Mouse (Mus musculus) left cerebral cortex, adult 8-10 months (tissue): ENCODE results near the gene Ptrh2. TPM values are rescaled to one million over a fixed set of nuclear protein-coding genes. Genes with fewer than 3 reads are reported as not detected.
"Not testable (repeated sequence)": the region's sequence is repeated elsewhere in the genome, so short reads cannot be mapped to it uniquely, and the experiment has no call there.

Experiments
- DNase-seq, 2 experiments: peaks; one replicate each; pipeline ENCODE4 v3.0.0; 2022; ENCODE audit warnings: low spot score in 2 of 2
- total RNA-seq, 4 experiments: library from RNA; stranded (reverse); gene quantifications; 2 replicates each; pipeline ENCODE4 v1.2.4; 2022

The Ptrh2 gene
- total RNA-seq, 4 experiments from 2014 or later: 8.5 to 9.2 (median 8.7) TPM

GRCm38 (mm10) chr11:86725607-86726006 is 41.8 kb downstream of the Ptrh2 start:
- no peak for DNase-seq

GRCm38 (mm10) chr11:86731443-86731842 is 47.7 kb downstream of the Ptrh2 start:
- peak in 1 of 2 experiments; percentile 24 for DNase-seq

DNA sequence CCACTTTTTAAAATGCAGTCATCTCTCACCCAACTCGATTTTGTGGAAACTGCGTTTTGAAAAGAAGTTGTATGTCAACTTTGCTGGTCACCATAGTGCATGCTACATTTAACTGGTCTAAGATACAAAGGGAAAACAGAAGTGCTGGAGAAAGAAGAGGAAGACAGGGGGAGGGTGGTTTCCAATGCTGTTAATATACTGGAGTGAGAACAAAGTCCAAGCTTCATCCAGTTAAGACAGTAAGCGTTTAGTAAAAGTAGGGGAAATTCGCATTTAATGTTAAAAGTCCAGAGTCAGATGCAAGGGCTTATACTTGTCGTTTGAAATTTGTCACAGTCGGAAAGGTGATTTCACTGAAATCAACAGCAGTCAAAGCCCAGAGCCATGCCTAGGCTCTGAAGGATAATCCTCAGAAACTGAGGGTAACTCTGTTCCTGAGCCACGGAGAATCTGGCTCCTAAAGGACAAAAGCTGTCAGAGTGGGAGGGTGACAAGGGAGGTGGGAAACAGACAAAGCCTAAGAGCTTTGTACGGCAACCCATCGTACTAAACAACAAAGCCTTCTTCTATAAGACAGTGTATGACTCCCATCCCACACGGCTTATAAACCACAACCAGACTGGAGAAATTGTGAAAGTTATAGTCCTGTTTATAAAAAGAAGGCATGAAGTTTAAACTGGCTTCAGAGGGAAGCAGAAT is 50.6 kb downstream of the Ptrh2 start:
- DNase-seq: no peak

- DNase-seq: no peak
Measured at GRCm38 (mm10) chr11:86734993-86735392, 51.2 kb downstream of the Ptrh2 start.

DNA sequence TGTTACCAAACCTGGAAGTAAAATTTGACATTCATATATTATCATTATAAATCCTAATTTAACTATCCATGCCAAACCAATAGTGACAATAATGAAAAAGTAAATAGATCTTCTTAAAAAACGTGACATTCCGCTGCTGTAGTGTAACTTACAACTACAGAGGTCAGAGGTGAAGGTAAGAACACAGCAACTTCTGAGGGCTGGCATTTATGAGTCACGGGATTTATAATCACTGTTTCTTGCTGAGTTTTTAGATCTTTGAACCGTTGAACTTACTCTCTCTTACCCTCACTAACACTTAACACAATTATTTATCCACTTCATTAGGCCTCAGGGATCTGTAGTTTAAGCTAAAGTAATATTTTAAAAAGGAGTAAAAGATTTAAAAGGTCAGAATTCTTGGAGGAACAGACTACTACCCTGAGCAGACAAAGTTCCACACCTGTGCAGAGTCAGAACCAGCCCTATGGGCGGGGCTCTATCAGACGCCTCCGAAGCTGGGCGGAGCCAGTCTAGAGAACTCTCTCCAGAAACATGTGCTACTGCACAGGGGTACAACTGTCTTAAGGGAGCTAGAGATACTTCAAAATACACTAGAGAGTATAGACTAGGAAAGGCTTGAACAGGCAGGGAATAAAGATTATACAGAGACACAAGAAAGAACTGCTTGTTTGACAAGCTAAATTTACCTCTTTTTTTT is 53.7 kb downstream of the Ptrh2 start:
- no peak for DNase-seq

DNA sequence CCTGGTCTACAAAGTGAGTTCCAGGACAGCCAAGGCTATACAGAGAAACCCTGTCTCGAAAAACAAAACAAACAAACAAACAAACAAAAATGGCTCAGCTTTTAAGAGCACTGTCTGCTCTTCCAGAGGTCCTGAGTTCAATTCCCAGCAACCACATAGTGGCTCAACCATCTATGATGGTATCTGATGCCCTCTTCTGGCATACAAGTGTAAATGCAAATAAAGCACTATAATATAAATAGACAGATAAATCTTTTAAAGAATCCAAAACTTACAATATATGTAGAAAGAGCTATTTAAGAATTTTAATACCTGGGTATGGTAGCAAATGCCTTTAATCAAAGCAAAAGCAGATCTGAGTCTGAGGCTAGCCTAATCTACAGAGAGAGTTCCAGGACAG is 54.5 kb downstream of the Ptrh2 start:
- not testable (repeated sequence) for DNase-seq

- no peak for DNase-seq
Measured at GRCm38 (mm10) chr11:86738956-86739355, 55.2 kb downstream of the Ptrh2 start.

- no peak for DNase-seq
Measured at GRCm38 (mm10) chr11:86739470-86739869, 55.7 kb downstream of the Ptrh2 start.

GRCm38 (mm10) chr11:86741505-86741904 is 57.7 kb downstream of the Ptrh2 start:
- DNase-seq: no peak

Other genes starting within 250 kb of the Ptrh2 start
- gene Rnft1, start 199.3 kb upstream of the Ptrh2 start, total RNA-seq: 10 to 100 TPM; 24.5 to 29.3 (median 27.0) TPM
- 10 to 100 TPM; 39.0 to 44.0 (median 39.5) TPM for gene Rps6kb1, start 139.2 kb upstream of the Ptrh2 start, total RNA-seq
- 1 to 10 TPM; 3.8 to 4.8 (median 3.9) TPM for gene Tubd1, start 139.0 kb upstream of the Ptrh2 start, total RNA-seq
- 100 to 1,000 TPM; 133 to 169 (median 142) TPM for gene Vmp1, start 149 bp upstream of the Ptrh2 start, total RNA-seq
- 100 to 1,000 TPM; 529 to 551 (median 542) TPM for gene Cltc, start 73.6 kb downstream of the Ptrh2 start, total RNA-seq
- gene Dhx40, start 123.8 kb downstream of the Ptrh2 start, total RNA-seq: 10 to 100 TPM; 20.0 to 23.2 (median 20.8) TPM